Mouse (Mus musculus) kidney, postnatal 25 days (tissue): ENCODE data around the gene Sprr2i.

ENCODE experiments used
- DNase-seq, 2 experiments: peaks; one replicate each; pipeline ENCODE4 v3.0.0; 2021; ENCODE audit warnings: mixed read lengths in 2 of 2

The Sprr2i gene

DNA sequence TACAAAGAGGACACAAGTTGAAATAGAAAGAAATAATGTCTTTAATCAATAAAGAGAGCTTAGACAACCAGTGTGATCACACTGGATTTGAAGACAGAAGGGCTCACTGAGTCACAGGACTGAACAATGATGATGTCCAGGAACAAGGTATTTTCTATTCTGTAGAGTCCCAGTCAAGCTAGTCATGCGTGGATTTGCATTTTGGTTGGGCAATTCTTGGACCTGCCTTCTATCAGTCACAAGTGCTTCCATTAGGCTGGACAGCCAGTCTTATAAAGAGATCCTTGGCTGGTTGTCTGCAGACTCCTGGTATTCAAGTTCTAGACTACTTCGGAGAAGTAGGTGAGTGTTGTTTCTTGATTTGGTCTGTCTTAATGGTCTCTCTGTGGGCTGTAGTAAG is at the start of gene Sprr2i:
Gene Sprr2i (plus strand): TSS at position 301 of the 400 bp plus-strand sequence.
- no peak for DNase-seq

DNA sequence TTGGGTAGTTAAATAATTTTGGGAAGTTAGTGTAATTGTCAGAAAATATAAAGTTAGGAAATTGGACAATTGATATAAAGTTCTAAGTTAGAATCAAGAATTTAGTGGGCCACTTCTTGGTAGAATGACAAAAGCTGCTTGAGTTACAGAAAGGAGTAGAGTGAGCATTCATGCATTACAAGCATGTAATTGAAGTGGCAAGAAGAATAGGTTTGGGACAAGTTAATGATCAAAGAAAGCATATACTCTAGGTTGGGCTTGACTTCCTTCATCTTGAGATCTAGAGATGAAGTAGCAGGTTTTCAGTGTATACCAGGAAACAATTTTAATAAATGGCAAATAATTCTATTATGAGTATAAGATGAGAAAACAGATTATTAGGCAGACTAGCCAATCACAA is 46.2 kb upstream of the Sprr2i start:
- no peak for DNase-seq

DNA sequence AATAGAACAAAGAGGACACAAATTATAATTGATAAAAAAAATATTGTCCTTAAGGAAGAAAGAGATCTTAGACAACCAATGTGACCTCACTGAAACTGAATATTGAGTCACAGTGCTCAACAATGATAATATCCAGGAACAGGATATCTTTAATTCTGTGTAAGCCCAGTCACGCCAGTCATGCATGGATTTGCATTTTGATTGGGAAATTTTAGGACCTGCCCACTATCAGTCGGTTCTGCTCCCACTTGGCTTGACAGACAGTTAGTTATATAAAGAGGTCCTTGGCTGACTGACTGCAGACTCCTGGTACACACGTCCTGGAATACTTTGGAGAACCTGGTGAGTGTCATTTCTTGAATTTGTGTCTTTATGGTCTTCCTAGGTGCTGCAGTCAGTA is 42.9 kb upstream of the Sprr2i start, which contains the start of gene Sprr2f:
Gene Sprr2f (plus strand): TSS at position 301 of the 400 bp plus-strand sequence.
- DNase-seq, result no peak

DNA sequence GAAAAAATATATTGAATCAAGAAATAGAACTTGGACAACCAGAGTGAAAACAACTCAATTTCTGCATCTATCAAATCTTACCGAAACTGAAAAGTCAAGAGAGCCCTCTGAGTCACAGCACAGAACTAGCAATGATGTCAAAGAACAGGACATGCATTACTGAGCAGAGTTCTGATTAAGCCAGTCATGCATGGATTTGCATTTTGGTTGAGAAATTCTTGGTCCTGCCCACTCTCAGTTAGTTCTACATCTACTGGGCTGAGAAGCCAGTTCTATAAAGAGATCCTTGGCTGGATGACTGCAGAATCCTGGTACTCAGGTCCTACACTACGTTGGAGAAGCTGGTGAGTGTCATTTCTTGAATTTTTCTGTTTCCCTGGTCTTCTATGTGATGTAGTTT is 34.2 kb upstream of the Sprr2i start:
- no peak for DNase-seq

DNA sequence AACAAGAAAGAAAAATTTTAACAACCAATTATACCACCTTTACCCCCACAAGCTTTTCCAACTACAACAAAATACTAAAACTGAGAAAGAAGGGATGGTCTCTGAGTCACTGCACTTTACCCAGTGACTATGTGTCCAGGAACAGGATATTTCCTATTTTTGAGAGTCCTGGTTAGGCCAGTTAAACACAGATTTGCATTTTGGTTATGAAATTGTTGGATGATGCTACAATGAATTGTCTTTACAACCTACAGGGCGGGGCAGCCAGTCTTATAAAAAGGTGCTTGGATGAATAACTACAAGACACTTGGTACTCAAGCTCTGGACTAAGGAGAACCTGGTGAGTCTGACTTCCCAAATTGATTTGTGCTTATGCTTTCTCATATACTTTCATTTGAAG is 22.4 kb upstream of the Sprr2i start, which contains the start of gene Sprr2h:
Gene Sprr2h (plus strand): TSS at position 301 of the 400 bp plus-strand sequence.
- DNase-seq, result no peak

DNA sequence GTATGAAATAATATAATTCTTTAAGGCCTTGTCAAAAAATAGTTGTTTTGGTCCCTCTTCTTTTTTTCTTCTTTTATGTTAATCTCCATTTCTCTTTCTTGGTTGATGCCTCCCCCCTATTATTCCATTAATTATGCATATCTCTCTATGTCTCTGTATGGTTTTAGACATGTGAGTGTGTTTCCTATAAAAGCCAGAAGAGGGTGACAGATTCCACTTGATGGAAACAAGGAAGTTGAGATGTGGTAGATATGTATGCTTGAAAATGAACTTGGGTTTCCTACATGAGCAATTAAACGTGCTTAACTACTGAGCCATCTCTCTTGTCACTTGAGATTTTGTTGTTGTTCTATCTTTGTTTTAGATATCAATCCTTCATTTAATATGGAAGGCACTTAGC is 13.5 kb upstream of the Sprr2i start:
- DNase-seq, result no peak

DNA sequence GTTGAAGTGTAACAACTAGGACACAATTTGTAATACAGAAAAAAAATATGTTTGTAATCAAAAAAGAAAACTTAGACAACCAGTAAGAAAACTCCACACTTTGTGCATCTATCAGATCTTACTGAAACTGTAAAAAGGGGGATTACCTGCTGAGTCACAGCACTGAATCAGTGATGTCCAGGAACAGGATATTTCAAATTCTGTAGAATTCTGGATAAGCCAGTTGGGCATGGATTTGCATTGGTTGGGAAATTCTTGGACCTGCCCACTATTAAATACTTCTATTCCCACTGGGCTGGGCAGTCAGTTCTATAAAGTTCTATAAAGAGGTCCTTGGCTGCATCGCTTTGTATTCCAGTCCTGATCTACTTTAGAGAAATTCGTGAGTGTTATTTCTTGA is 10.0 kb downstream of the Sprr2i start, which contains the start of gene Sprr2j-ps:
Gene Sprr2j-ps (plus strand): TSS at position 301 of the 400 bp plus-strand sequence.
- no peak for DNase-seq

DNA sequence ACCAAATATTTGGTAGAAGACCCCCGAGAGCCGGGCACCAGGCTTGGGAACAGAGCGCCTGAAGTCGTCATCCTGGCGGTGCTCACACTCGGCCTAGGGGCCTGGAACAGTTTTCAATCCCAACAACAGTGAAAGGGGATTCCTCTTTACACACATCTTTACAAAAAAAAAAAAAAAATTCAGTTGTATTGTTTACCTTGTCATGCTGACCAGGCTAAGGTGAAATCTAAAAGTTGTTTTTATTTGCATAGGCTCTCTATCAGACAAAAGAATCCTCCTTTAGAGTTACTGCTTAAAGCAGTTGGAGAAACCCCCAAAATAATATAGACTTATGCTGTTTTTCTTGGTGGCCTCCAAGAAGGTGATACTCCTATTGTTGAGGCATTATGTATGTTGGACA is 21.5 kb downstream of the Sprr2i start, which contains the start of gene Gm9774:
Gene Gm9774 (minus strand): TSS at position 101 of the 400 bp plus-strand sequence.
- DNase-seq, result no peak

DNA sequence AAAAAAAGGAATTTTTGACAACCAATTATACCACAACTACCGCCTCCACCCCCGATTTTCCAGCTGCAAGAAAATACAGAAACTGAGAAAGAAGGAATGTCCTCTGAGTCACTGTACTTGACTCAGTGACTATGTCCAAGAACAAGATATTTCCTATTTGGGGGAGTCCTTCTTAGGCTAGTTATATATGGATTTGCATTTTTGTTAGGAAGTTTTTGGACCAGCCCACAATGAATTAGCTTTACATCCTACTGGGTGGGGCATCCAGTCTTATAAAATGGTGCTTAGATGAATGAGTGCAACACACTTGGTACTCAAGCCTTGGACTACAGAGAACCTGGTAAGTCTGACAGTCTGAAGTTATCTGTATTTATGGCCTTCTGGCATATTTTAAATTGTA is 24.5 kb downstream of the Sprr2i start, which contains the start of gene Sprr2k:
Gene Sprr2k (plus strand): TSS at position 301 of the 400 bp plus-strand sequence.
- DNase-seq, result no peak

DNA sequence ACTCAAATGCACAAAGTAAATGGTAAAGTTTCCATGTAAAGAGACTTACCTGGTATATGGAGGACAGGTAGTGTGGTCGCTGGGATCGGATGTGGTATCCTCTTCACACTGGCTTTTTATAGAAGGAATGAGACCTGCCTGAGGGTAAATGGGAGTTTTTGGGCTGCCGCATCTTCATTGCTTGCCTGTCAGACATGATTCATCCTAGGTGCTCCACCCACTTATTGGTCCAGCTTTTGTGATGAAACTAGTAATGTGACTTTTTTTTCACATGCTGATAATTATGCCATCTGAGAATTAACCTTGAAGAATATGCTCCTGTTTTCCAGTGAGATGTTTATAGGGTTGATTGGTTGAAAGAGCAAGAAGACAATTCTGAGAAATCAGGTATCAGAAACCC is 30.9 kb downstream of the Sprr2i start, which contains the start of gene Sprr1b:
Gene Sprr1b (minus strand): TSS at position 101 of the 400 bp plus-strand sequence.
- DNase-seq, result no peak

DNA sequence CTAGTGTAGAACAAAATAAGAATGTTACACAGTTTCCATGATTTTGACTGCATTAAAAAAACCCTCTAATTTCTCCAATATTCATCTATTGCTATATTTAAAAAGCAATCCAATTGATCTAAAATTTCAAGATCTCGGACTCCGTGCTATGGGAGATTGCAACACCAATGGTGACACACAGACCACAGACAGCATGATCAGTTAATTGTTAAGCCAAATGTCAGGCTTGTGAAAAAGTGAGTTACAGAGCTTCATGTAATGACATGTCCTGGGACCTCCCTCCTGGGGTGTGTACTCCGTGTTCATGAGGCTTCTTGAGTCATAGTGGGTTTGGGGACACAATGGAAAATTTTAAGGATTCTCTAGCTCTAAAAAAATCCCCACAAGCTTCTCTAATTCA is 32.4 kb downstream of the Sprr2i start:
- DNase-seq, result no peak

DNA sequence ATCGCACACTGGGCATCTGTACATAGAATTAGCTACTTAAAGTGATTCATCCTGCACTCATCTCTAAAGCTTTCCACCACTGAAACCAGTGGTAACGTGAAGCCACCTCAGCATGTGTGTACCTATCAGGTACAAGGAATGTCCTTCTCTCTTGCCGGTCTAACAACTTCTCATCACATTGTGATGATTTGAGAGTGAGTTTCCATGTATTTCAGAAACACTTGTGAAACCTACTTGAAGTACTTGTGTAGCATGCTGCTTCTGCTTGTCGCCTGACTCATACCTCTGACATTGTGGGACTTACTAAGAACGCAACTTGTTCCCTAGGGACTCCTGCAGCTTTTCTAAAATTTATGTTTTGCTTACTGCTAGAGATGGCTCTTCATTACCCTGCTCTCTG is 47.4 kb downstream of the Sprr2i start:
- DNase-seq, result no peak

DNA sequence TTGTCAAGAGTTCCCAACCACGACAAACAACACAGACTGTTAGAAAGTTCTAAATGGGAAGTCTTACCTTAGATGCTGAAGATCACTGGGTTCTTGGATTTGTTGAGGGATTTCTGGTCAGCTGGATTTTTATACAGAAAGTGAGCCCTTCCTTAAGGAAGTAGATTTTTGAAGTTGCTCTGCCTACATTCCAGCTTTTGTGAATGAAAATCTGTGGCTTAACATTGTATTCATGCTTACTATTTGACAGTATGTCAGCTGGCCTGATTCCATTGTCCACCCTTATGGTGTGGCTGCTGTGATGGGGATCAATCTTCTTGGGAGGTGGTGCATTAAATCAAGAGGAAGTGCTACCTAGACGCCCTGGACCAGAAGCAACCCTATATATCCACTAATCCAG is 50.8 kb downstream of the Sprr2i start, which contains the start of gene Sprr3:
Gene Sprr3 (minus strand): TSS at position 101 of the 400 bp plus-strand sequence.
- no peak for DNase-seq
